ENCODE assay signal across 7 mouse cellular contexts in the genomic region with DNA sequence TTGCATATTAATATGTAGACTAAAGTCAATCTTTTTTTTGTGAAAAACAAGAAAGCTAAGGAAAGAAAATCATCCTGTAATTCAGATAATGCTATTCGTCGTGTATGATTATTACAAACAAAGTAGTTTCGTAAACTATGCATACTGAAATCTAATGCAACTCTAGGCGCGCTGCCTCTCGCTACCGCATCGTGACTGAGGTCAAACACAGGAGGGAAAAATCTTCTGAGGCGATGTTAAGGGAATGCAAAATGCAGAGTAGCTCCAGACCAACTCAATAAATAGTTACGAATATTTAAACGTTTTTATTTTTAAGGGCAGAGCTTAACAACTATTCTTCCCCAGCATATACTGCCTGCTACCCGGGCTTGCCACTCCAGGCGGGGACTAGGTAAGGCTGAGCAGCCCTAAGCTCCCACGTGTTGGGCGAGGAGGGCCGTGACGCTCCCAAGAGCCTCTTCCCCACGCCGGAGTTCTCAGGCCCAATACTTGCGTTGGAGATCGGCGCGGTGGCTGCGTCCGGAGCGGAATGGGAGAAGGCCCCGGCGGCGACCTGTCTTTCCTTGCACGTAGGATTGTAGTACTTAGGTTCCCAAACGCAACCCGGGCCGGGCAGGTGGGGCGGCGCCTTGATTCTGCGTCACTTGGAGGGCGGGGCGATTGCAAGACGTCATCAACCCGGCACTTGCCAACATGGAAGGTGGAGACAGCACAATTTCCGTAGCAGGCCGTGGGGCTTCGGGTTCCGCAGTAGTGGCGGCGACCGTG. TPM values are rescaled to one million over a fixed set of nuclear protein-coding genes. Genes with fewer than 3 reads are reported as not detected.
DNase-seq lines count a peak whose midpoint lies in the region; ATAC-seq lines count a peak whose summit lies in the region.

Gene Dus4l, minus strand, starts transcription at position 630 of the 768 bp plus-strand sequence.
Gene Cog5, plus strand, starts transcription at position 673 of the 768 bp plus-strand sequence.

- intact Hi-C loops in gastrocnemius, postnatal 14 days (cut with DNase I; ENCODE audit: low total_unique reads), result loop anchor here (10.0 kb wide), 1 partner anchor 150 kb away; no protein-coding TSS in a partner anchor
- intact Hi-C loops in left cerebral cortex, postnatal 25 days (cut with DNase I), result loop anchor here (2.0 to 5.0 kb wide), 3 partner anchors 20 to 273 kb away; partner anchors contain the start of gene Bcap29

- WGBS in intestine, embryonic 15.5 days, result 0% methylated on average over 47 of the region's 47 CpGs
- under 1% methylated on average over 47 of the region's 47 CpGs for WGBS in midbrain, embryonic 10.5 days

- no peaks in the 10 kb centered on the region for H3K36me3 ChIP-seq in intestine, embryonic 15.5 days
- 0 out of 2 replicates have a peak, but pooled peaks cover 6% of the 10 kb centered on the region for H3K36me3 ChIP-seq in midbrain, embryonic 10.5 days

- H3K9ac ChIP-seq in intestine, embryonic 15.5 days, result peak within 1 kb of the TSS; percentile 75

- peak within 1 kb of the TSS; percentile 91 for H3K4me3 ChIP-seq in intestine, embryonic 15.5 days (replicated peaks)
- peak within 1 kb of the TSS; percentile 92 for H3K4me3 ChIP-seq in midbrain, embryonic 10.5 days

- peaks cover 3% of the 10 kb centered on the region; the same call in 1 of the 2 replicates for H3K4me1 ChIP-seq in intestine, embryonic 15.5 days (replicated peaks)
- H3K4me1 ChIP-seq in midbrain, embryonic 10.5 days, result peaks cover 15% of the 10 kb centered on the region

- no peaks in the 10 kb centered on the region for H3K27me3 ChIP-seq in intestine, embryonic 15.5 days (replicated peaks)
- H3K27me3 ChIP-seq in midbrain, embryonic 10.5 days (ENCODE audit: low read depth, poor library complexity, severe bottlenecking), result no peaks in the 10 kb centered on the region

- DNase-seq in adrenal gland, adult (ENCODE audit: inconsistent age in 2 of 2, low spot score in 1 of 2), result peak; percentile 95 to 100
- peak; percentile 94 for DNase-seq in embryo, embryonic 10.5 days (ENCODE audit: low spot score)
- peak; percentile 93 for DNase-seq in gastrocnemius, postnatal 14 days
- DNase-seq in left cerebral cortex, postnatal 25 days (ENCODE audit: low spot score in 2 of 2), result peak; percentile 98
- peak; percentile 96 for DNase-seq in midbrain, embryonic 10.5 days (ENCODE audit: low spot score)
- peak; percentile 97 for DNase-seq in right cerebral cortex, postnatal 4 days

- H3K4me2 ChIP-seq in intestine, embryonic 15.5 days (replicated peaks), result peak within 1 kb of the TSS; percentile 62

- H3K9me3 ChIP-seq in intestine, embryonic 15.5 days, result no peaks in the 10 kb centered on the region
- no peaks in the 10 kb centered on the region for H3K9me3 ChIP-seq in midbrain, embryonic 10.5 days (replicated peaks)

- H3K27ac ChIP-seq in intestine, embryonic 15.5 days, result peak within 1 kb of the TSS; percentile 88
- H3K27ac ChIP-seq in midbrain, embryonic 10.5 days (replicated peaks), result peak within 1 kb of the TSS; percentile 91

- ATAC-seq in intestine, embryonic 15.5 days, result peak; percentile 99

RNA-seq across cellular contexts. Expression of gene Dus4l, which starts in this region (rescaled TPM):
- total RNA-seq in gastrocnemius, postnatal 14 days (2021), result 1 to 10 TPM; 3.0 to 4.8 TPM
- 9.1 and 10.2 TPM in 2 replicates for polyA plus RNA-seq in intestine, embryonic 15.5 days (2015; fragmentation: Nextera tagmentation; extraction: Ambion mirVana)
- 1 to 10 TPM; 8.7 to 8.9 TPM for total RNA-seq in left cerebral cortex, postnatal 25 days (2021)
- polyA plus RNA-seq in midbrain, embryonic 10.5 days (2016; fragmentation: Nextera tagmentation; extraction: Ambion mirVana), result 10.3 and 10.6 TPM in 2 replicates

RNA-seq across cellular contexts. Expression of gene Cog5, which starts in this region (rescaled TPM):
- total RNA-seq in gastrocnemius, postnatal 14 days (2021), result 10 to 100 TPM; 20.1 to 22.6 TPM
- 26.9 and 29.2 TPM in 2 replicates for polyA plus RNA-seq in intestine, embryonic 15.5 days (2015; fragmentation: Nextera tagmentation; extraction: Ambion mirVana)
- total RNA-seq in left cerebral cortex, postnatal 25 days (2021), result 10 to 100 TPM; 37.4 to 43.5 TPM
- polyA plus RNA-seq in midbrain, embryonic 10.5 days (2016; fragmentation: Nextera tagmentation; extraction: Ambion mirVana), result 24.6 and 29.0 TPM in 2 replicates

Comparison
In these comparisons a context has a peak if more than half of its experiments do, and no peak if none do; other contexts are left out.
1. Peak in every context shown above with its lines: DNase-seq, ATAC-seq, H3K4me3 ChIP-seq and H3K27ac ChIP-seq.